Mouse (Mus musculus) liver, embryonic 16.5 days (tissue): Measurements from ENCODE around the gene Klrg1. TPM values are rescaled to one million over a fixed set of nuclear protein-coding genes. Genes with fewer than 3 reads are reported as not detected.
A peak's percentile ranks its signal among the peaks of the same experiment; 100 is the strongest.

ENCODE experiments used
- ATAC-seq: fragments of 200-750 bp; cut with Nextera tagmentation; 2 replicates; pipeline ENCODE4 v1.8.0; 2017; ENCODE audit warnings: low read depth, mild to moderate bottlenecking, moderate number of reproducible peaks, moderate library complexity
- H3K27ac ChIP-seq: fragments of 300-500 bp; sonication (generic); 2 replicates; pipeline ENCODE4 v1.5.1; 2014; ENCODE audit warnings: mild to moderate bottlenecking, low read length
- H3K27me3 ChIP-seq: fragments of 300-500 bp; sonication (generic); 2 replicates; pipeline ENCODE4 v1.6.1; 2014; ENCODE audit warnings: low read depth, low read length, mixed read lengths; ENCODE audit not compliant: control insufficient read depth, insufficient read depth
- H3K36me3 ChIP-seq: fragments of 300-500 bp; sonication (generic); 2 replicates; pipeline ENCODE4 v1.6.1; 2014; ENCODE audit warnings: mild to moderate bottlenecking; ENCODE audit not compliant: control insufficient read depth, insufficient read depth
- H3K4me1 ChIP-seq: fragments of 300-500 bp; sonication (generic); 2 replicates; pipeline ENCODE4 v1.6.1; 2014; ENCODE audit warnings: low read depth, low read length, mixed read lengths; ENCODE audit not compliant: control insufficient read depth
- H3K4me2 ChIP-seq: fragments of 300-500 bp; sonication (generic); 2 replicates; pipeline ENCODE4 v1.6.1; 2014; ENCODE audit warnings: low read depth, low read length, mixed read lengths
- H3K4me3 ChIP-seq: fragments of 300-500 bp; sonication (generic); 2 replicates; pipeline ENCODE4 v1.5.1; 2014; ENCODE audit warnings: low read depth, mild to moderate bottlenecking, low read length
- H3K9ac ChIP-seq: fragments of 300-500 bp; sonication (generic); 2 replicates; pipeline ENCODE4 v1.6.1; 2014; ENCODE audit warnings: low read depth, low read length
- H3K9me3 ChIP-seq: fragments of 300-500 bp; sonication (generic); replicated peaks from 2 replicates; pipeline ENCODE4 v1.6.1; 2016; ENCODE audit warnings: low read length; ENCODE audit not compliant: control insufficient read depth
- WGBS: fragments of 180-500 bp; shearing (Covaris S2); extraction: QIAGEN DNeasy Blood & Tissue Kit; methylation state at CpG from one replicate; pipeline ENCODE4 v1.1.7; 2014; ENCODE audit not compliant: insufficient replicate concordance; 5-methylcytosine and 5-hydroxymethylcytosine counted together
- polyA plus RNA-seq: library from polyadenylated mRNA; unstranded; fragments of >200 nt; fragmentation: Nextera tagmentation; extraction: Ambion mirVana; gene quantifications from 2 replicates; pipeline ENCODE4 v1.2.1, GENCODE M21; 2015

Klrg1 gene
- polyA plus RNA-seq, 1 experiment from 2014 or later: not detected

GRCm38 (mm10) chr6:122284823-122285222 lies 2.1 kb upstream of the Klrg1 start:
- Histone ChIP-seq H3K9ac (no peak overlapping the region), H3K36me3 (no peaks in the 10 kb centered on the region), H3K4me2 (no peak overlapping the region), H3K27me3 (no peaks in the 10 kb centered on the region), H3K4me3 (no peak overlapping the region), H3K9me3 (no peaks in the 10 kb centered on the region), H3K4me1 (no peaks in the 10 kb centered on the region), H3K27ac (no peak overlapping the region)
- 54% methylated on average over 1 of the region's 1 CpGs for WGBS
- no peak for ATAC-seq

- no peaks in the 10 kb centered on the region for H3K9me3 ChIP-seq
- H3K36me3 ChIP-seq: no peaks in the 10 kb centered on the region
- ATAC-seq: no peak
- no peaks in the 10 kb centered on the region for H3K27me3 ChIP-seq
- WGBS: 45% methylated on average over 4 of the region's 4 CpGs
- no peak overlapping the region for H3K4me3 ChIP-seq
- H3K4me2 ChIP-seq: no peak overlapping the region
- no peak overlapping the region for H3K9ac ChIP-seq
- no peak overlapping the region for H3K27ac ChIP-seq
- no peaks in the 10 kb centered on the region for H3K4me1 ChIP-seq
These were observed 1.6 kb upstream of the Klrg1 start for GRCm38 (mm10) chr6:122284304-122284703.

- Histone ChIP-seq H3K27me3 (no peaks in the 10 kb centered on the region), H3K9me3 (no peaks in the 10 kb centered on the region), H3K36me3 (no peaks in the 10 kb centered on the region), H3K27ac (no peak overlapping the region), H3K4me3 (no peak overlapping the region), H3K9ac (no peak overlapping the region), H3K4me2 (no peak overlapping the region), H3K4me1 (no peaks in the 10 kb centered on the region)
- WGBS: 66% methylated on average over 2 of the region's 2 CpGs
- no peak for ATAC-seq
These were observed 747 bp upstream of the Klrg1 start for GRCm38 (mm10) chr6:122283429-122283828.

- Histone ChIP-seq H3K4me2 (no peak overlapping the region), H3K27me3 (no peaks in the 10 kb centered on the region), H3K9ac (no peak overlapping the region), H3K4me1 (peaks cover 6% of the 10 kb centered on the region), H3K27ac (no peak overlapping the region), H3K9me3 (no peaks in the 10 kb centered on the region), H3K4me3 (no peak overlapping the region), H3K36me3 (no peaks in the 10 kb centered on the region)
- 71% methylated on average over 7 of the region's 7 CpGs for WGBS
- ATAC-seq: no peak
These were observed 6.1 kb downstream of the Klrg1 start for GRCm38 (mm10) chr6:122276565-122276964.

GRCm38 (mm10) chr6:122274546-122274945 lies 8.1 kb downstream of the Klrg1 start:
- no peak overlapping the region for H3K9ac ChIP-seq
- H3K9me3 ChIP-seq: no peaks in the 10 kb centered on the region
- WGBS: 10% methylated on average over 5 of the region's 5 CpGs
- ATAC-seq: 0 out of 2 replicates have a peak, but pooled peaks have one; percentile 24
- no peak overlapping the region for H3K4me2 ChIP-seq
- no peak overlapping the region for H3K4me3 ChIP-seq
- H3K27ac ChIP-seq: no peak overlapping the region
- H3K27me3 ChIP-seq: no peaks in the 10 kb centered on the region
- H3K36me3 ChIP-seq: no peaks in the 10 kb centered on the region
- H3K4me1 ChIP-seq: peaks cover 6% of the 10 kb centered on the region

- no peak for ATAC-seq
- 54% methylated on average over 11 of the region's 11 CpGs for WGBS
- H3K4me3 ChIP-seq: no peak overlapping the region
These were observed 12.5 kb downstream of the Klrg1 start for GRCm38 (mm10) chr6:122270152-122270551.

GRCm38 (mm10) chr6:122269170-122269569 lies 13.5 kb downstream of the Klrg1 start:
- no peak overlapping the region for H3K27ac ChIP-seq
- ATAC-seq: no peak
- H3K4me2 ChIP-seq: no peak overlapping the region
- H3K4me3 ChIP-seq: no peak overlapping the region
- H3K9ac ChIP-seq: no peak overlapping the region
- no peaks in the 10 kb centered on the region for H3K27me3 ChIP-seq
- no peaks in the 10 kb centered on the region for H3K36me3 ChIP-seq
- 59% methylated on average over 4 of the region's 4 CpGs for WGBS
- no peaks in the 10 kb centered on the region for H3K4me1 ChIP-seq
- H3K9me3 ChIP-seq: no peaks in the 10 kb centered on the region

More at GRCm38 (mm10) chr6:122270152-122270551, 12.5 kb downstream of the Klrg1 start:
- Histone ChIP-seq H3K27ac (no peak overlapping the region), H3K4me2 (no peak overlapping the region), H3K27me3 (no peaks in the 10 kb centered on the region), H3K9ac (no peak overlapping the region), H3K4me1 (peaks cover 6% of the 10 kb centered on the region), H3K36me3 (no peaks in the 10 kb centered on the region), H3K9me3 (no peaks in the 10 kb centered on the region)

- H3K4me2 ChIP-seq: no peak overlapping the region
- no peaks in the 10 kb centered on the region for H3K36me3 ChIP-seq
- ATAC-seq: no peak
- H3K9ac ChIP-seq: no peak overlapping the region
- H3K4me1 ChIP-seq: no peaks in the 10 kb centered on the region
- H3K27me3 ChIP-seq: no peaks in the 10 kb centered on the region
- no peak overlapping the region for H3K27ac ChIP-seq
- H3K9me3 ChIP-seq: no peaks in the 10 kb centered on the region
- 56% methylated on average over 3 of the region's 3 CpGs for WGBS
- no peak overlapping the region for H3K4me3 ChIP-seq
These were observed 14.1 kb downstream of the Klrg1 start for GRCm38 (mm10) chr6:122268561-122268960.

GRCm38 (mm10) chr6:122262543-122262942 lies 20.1 kb downstream of the Klrg1 start:
- Histone ChIP-seq H3K4me1 (no peaks in the 10 kb centered on the region), H3K9me3 (no peaks in the 10 kb centered on the region), H3K4me3 (no peak overlapping the region), H3K27me3 (no peaks in the 10 kb centered on the region), H3K9ac (no peak overlapping the region), H3K36me3 (no peaks in the 10 kb centered on the region), H3K4me2 (no peak overlapping the region), H3K27ac (no peak overlapping the region)
- 66% methylated on average over 8 of the region's 8 CpGs for WGBS
- no peak for ATAC-seq
